In the genomic region with DNA sequence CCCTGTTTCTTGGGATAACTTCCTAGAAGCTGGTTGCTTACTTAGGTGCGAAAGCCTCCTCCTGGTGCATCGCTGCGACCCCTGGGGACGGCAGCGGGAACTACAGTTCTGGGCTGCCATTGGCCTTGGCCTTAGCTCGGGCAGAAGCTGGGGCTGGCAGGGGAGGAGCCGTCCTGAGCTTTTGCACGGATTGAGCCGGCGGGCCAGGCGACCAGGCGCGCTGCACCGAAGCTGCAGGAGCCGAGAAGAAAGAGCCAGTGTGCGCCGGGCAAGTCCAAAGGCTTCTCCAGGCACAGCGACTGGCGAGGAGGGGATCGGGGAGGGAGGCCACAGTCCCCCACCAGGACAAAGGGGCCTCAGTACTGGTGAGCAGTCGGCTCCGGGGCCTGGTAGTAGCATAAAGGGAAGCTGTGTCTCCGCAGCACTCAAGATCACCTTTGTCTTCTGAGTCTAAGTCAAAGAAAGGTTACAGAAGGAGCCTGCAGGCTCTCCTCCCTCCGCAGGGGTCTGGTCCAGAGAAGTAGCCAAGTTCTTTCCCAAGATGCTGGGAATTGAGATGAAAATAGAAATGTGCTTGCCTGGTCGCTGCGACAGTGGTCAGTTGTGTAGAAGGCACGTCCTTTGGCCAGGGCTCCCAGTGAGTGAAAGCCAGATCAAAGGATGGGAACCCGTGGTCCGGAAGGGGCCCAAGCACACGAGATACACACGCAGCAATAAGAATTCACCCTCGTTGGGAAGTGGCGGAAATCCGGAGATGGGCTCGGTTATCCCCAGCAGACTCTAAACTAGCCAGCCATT, we compare ENCODE assay signal across 8 mouse cellular contexts. TPM values are rescaled to one million over a fixed set of nuclear protein-coding genes. Genes with fewer than 3 reads are reported as not detected.
DNase-seq lines count a peak whose midpoint lies in the region.

No protein-coding gene starts in this region.

- H3K4me1 ChIP-seq in megakaryocyte, embryonic 14.5 days = peaks cover 12% of the 10 kb centered on the region

- peak overlapping the region; percentile 82 for H3K4me3 ChIP-seq in megakaryocyte, embryonic 14.5 days (replicated peaks)

- 0 out of 2 replicates have a peak, but pooled peaks cover 3% of the 10 kb centered on the region for H3K9me3 ChIP-seq in megakaryocyte, embryonic 14.5 days

- H3K36me3 ChIP-seq in megakaryocyte, embryonic 14.5 days (replicated peaks; ENCODE audit: low read length) = no peaks in the 10 kb centered on the region

- DNase-seq in adrenal gland, adult (ENCODE audit: inconsistent age in 2 of 2, low spot score in 1 of 2) = peak; percentile 96 to 99
- peak; percentile 98 for DNase-seq in embryo, embryonic 10 days (ENCODE audit: low spot score)
- DNase-seq in gastrocnemius, postnatal 10 days = peak; percentile 97
- peak; percentile 89 for DNase-seq in induced T-regulatory cell, adult 2 months (ENCODE audit: low read depth)
- DNase-seq in left cerebral cortex, adult 8-10 months (ENCODE audit: low spot score in 2 of 2) = peak; percentile 84 to 96
- DNase-seq in right cerebral cortex, adult 2 months (ENCODE audit: low spot score in 2 of 2) = peak; percentile 92 to 94
- peak; percentile 81 for DNase-seq in urinary bladder, postnatal 10 days (ENCODE audit: low spot score)

- H3K27me3 ChIP-seq in megakaryocyte, embryonic 14.5 days (replicated peaks) = peaks cover 57% of the 10 kb centered on the region

RNA-seq across cellular contexts. Expression of gene Shc4, which starts 8.0 kb away (rescaled TPM):
- total RNA-seq in gastrocnemius, postnatal 10 days (2021) = 1 to 10 TPM; 3.4 to 3.5 TPM
- 1 to 10 TPM; 4.5 to 5.7 (median 5.4) TPM for total RNA-seq in left cerebral cortex, adult 8-10 months (2022)
- polyA plus RNA-seq in megakaryocyte, embryonic 14.5 days (2012; ENCODE audit: insufficient read depth, low replicate concordance) = 0.17 TPM in 1 of 2 replicates, not detected in the other

RNA-seq across cellular contexts. Expression of gene Secisbp2l, which starts 50.7 kb away (rescaled TPM):
- 10 to 100 TPM; 40.3 to 46.0 TPM for total RNA-seq in gastrocnemius, postnatal 10 days (2021)
- total RNA-seq in left cerebral cortex, adult 8-10 months (2022) = 100 to 1,000 TPM in 2 of 4 experiments, 10 to 100 TPM in 2; 91.3 to 107 (median 97.4) TPM
- 1.6 and 1.9 TPM in 2 replicates for polyA plus RNA-seq in megakaryocyte, embryonic 14.5 days (2012; ENCODE audit: insufficient read depth, low replicate concordance)

RNA-seq across cellular contexts. Expression of gene Eid1, which starts 59.1 kb away (rescaled TPM):
- 10 to 100 TPM; 82.7 to 88.9 TPM for total RNA-seq in gastrocnemius, postnatal 10 days (2021)
- total RNA-seq in left cerebral cortex, adult 8-10 months (2022) = 100 to 1,000 TPM; 216 to 227 (median 219) TPM
- polyA plus RNA-seq in megakaryocyte, embryonic 14.5 days (2012; ENCODE audit: insufficient read depth, low replicate concordance) = 4.4 and 37.5 TPM in 2 replicates

Comparison
In these comparisons a context has a peak if more than half of its experiments do, and no peak if none do; other contexts are left out.
1. Peak in every context shown above with its lines: DNase-seq and H3K4me3 ChIP-seq.